Mouse (Mus musculus): ENCODE results near the gene Epha1. TPM values are rescaled to one million over a fixed set of nuclear protein-coding genes. Genes with fewer than 3 reads are reported as not detected.

Gene Epha1
- under 1 TPM; 0.34 to 0.49 TPM for polyA plus RNA-seq (2017; shearing (Covaris generic))

GRCm38 (mm10) chr6:42372816-42373547 is at the start of gene Epha1:
Epha1 (minus strand) TSS chr6:42373268.

GRCm38 (mm10) chr6:42405134-42405533 is 32.1 kb upstream of the Epha1 start, which contains the start of gene Tas2r135:
Tas2r135 (plus strand) TSS chr6:42405434.

GRCm38 (mm10) chr6:42399938-42400337 is 26.9 kb upstream of the Epha1 start, which contains the start of gene Tas2r143:
Tas2r143 (plus strand) TSS chr6:42400238.

GRCm38 (mm10) chr6:42349426-42350020 is 23.5 kb downstream of the Epha1 start, which contains the start of gene Zyx:
Zyx (plus strand) TSS chr6:42349630.

GRCm38 (mm10) chr6:42324482-42325267 is 48.4 kb downstream of the Epha1 start, which contains the start of gene Fam131b:
Fam131b (minus strand) TSS chr6:42324643.

Other genes starting within 250 kb of the Epha1 start
- under 1 TPM; 0.55 to 0.89 TPM for gene Tas2r139, start 232.3 kb downstream of the Epha1 start, polyA plus RNA-seq (2017; shearing (Covaris generic))
- not detected for gene Tas2r144, start 157.9 kb downstream of the Epha1 start, polyA plus RNA-seq (2017; shearing (Covaris generic))
- gene Gstk1, start 127.3 kb downstream of the Epha1 start, polyA plus RNA-seq (2017; shearing (Covaris generic)) = 10 to 100 TPM in 1 of 2 experiments, 1 to 10 TPM in 1; 8.7 to 12.3 TPM
- gene Tmem139, start 111.3 kb downstream of the Epha1 start, polyA plus RNA-seq (2017; shearing (Covaris generic)) = under 1 TPM in 1 of 2 experiments, not detected in 1; 0.23 TPM
- gene Casp2, start 108.3 kb downstream of the Epha1 start, polyA plus RNA-seq (2017; shearing (Covaris generic)) = 10 to 100 TPM; 63.1 to 67.8 TPM
- gene Clcn1, start 86.6 kb downstream of the Epha1 start, polyA plus RNA-seq (2017; shearing (Covaris generic)) = under 1 TPM; 0.31 to 0.81 TPM
- gene Fam131b, start 48.6 kb downstream of the Epha1 start, polyA plus RNA-seq (2017; shearing (Covaris generic)) = under 1 TPM in 1 of 2 experiments, not detected in 1; 0.08 TPM
- gene Zyx, start 23.6 kb downstream of the Epha1 start, polyA plus RNA-seq (2017; shearing (Covaris generic)) = 100 to 1,000 TPM; 169 to 203 TPM
- gene Tas2r143, start 27.0 kb upstream of the Epha1 start, polyA plus RNA-seq (2017; shearing (Covaris generic)) = not detected
- not detected for gene Tas2r135, start 32.2 kb upstream of the Epha1 start, polyA plus RNA-seq (2017; shearing (Covaris generic))
- 1 to 10 TPM in 1 of 2 experiments, not detected in 1; 4.6 TPM for gene Tas2r126, start 61.3 kb upstream of the Epha1 start, polyA plus RNA-seq (2017; shearing (Covaris generic))
- gene Olfr458, start 91.9 kb upstream of the Epha1 start, polyA plus RNA-seq (2017; shearing (Covaris generic)) = not detected
- gene Olfr457, start 103.1 kb upstream of the Epha1 start, polyA plus RNA-seq (2017; shearing (Covaris generic)) = under 1 TPM; 0.04 to 0.42 TPM
- 1 to 10 TPM in 1 of 2 experiments, under 1 TPM in 1; 0.24 to 1.7 TPM for gene Olfr456, start 113.9 kb upstream of the Epha1 start, polyA plus RNA-seq (2017; shearing (Covaris generic))
- under 1 TPM in 1 of 2 experiments, not detected in 1; 0.12 TPM for gene Olfr455, start 174.3 kb upstream of the Epha1 start, polyA plus RNA-seq (2017; shearing (Covaris generic))
- 1 to 10 TPM in 1 of 2 experiments, under 1 TPM in 1; 0.13 to 2.0 TPM for gene Tcaf3, start 224.4 kb upstream of the Epha1 start, polyA plus RNA-seq (2017; shearing (Covaris generic))

All from inflammation-experienced regulatory T-cells (primary cell).